Mouse (Mus musculus): ENCODE data around the gene Rad51b. TPM values are rescaled to one million over a fixed set of nuclear protein-coding genes. Genes with fewer than 3 reads are reported as not detected.

The Rad51b gene
- polyA plus RNA-seq, 1 experiment, result 13.8 TPM

DNA sequence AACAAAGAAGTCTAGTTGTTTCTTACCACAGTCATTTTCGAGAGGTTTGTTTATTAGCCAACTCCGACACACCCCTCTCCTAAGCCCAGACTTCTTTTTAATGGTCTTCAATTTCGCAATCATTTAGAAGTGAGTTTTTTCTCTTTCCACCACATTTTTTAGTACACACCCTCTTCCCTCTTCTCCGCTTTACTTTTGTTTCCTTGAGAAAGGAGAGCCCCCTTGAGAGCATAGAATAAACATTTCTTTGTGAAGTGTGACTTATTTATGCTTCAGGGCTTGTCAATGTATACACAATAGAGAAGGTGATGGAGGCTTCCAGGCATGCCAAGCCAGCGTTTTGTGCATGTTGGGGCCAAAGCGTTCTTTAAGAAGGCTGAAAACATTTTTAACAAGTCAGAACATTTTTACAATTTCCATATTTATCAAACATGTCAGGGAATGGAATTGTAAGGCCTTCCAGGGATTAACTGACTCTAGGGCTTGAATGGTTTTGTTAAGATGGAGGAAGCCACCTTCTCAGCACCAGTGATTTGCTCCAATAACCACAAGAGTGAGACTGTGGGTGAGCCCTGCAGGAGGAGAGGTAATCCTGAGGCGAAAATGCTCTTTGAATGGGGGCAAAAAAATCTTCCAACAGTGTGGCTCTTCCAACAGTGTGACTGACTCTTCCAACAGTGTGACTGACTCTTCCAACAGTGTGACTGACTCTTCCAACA lies 136.8 kb downstream of the Rad51b start:
- no peak for TF ChIP-seq CTCF (IDR thresholded peaks at IDR 0.05; ENCODE audit: low read depth, low read length)
- TF ChIP-seq EP300 (IDR thresholded peaks at IDR 0.05; ENCODE audit: insufficient read depth, low read depth, low read length), result no peak
- TF ChIP-seq POLR2A (IDR thresholded peaks at IDR 0.05; ENCODE audit: insufficient read depth, low read length), result no peak
- Histone ChIP-seq H3K4me1 (ENCODE audit: control insufficient read depth, insufficient read depth, low read length) (no peaks in the 10 kb centered on the region), H3K27me3 (ENCODE audit: control insufficient read depth, insufficient read depth, low read length, poor library complexity, severe bottlenecking) (no peaks in the 10 kb centered on the region), H3K9me3 (replicated peaks; ENCODE audit: control insufficient read depth, insufficient read depth, low read length, poor library complexity, severe bottlenecking) (no peaks in the 10 kb centered on the region), H3K27ac (ENCODE audit: insufficient read depth, low read length) (no peak overlapping the region), H3K4me3 (ENCODE audit: low read depth, low read length) (no peak overlapping the region), H3K36me3 (ENCODE audit: control insufficient read depth, insufficient read depth, low read length, poor library complexity, severe bottlenecking) (no peaks in the 10 kb centered on the region), H3K9ac (ENCODE audit: low read depth, poor library complexity, severe bottlenecking) (no peak overlapping the region)

DNA sequence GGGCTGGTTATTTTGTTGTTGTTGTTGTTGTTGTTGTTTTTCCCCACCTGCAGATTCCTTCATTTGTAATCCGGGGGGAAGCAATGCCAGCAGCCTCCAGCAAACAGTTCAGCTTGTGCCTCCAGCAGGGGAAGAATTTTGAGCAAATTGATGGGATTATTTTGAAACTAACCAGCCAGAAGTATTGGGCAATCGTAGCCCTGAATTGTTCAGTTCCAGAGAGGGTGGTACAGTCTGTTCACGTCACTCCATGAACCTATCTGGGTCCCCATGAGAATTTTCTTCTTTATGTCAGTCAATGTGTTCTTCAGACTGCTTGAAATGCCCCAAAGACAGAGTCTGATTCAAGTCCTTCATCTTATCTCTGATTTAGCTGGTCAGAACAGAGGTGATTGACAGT lies 138.4 kb downstream of the Rad51b start:
- Histone ChIP-seq H3K9me3 (replicated peaks; ENCODE audit: control insufficient read depth, insufficient read depth, low read length, poor library complexity, severe bottlenecking) (no peaks in the 10 kb centered on the region), H3K4me3 (ENCODE audit: low read depth, low read length) (no peak overlapping the region), H3K36me3 (ENCODE audit: control insufficient read depth, insufficient read depth, low read length, poor library complexity, severe bottlenecking) (no peaks in the 10 kb centered on the region), H3K27me3 (ENCODE audit: control insufficient read depth, insufficient read depth, low read length, poor library complexity, severe bottlenecking) (no peaks in the 10 kb centered on the region), H3K27ac (ENCODE audit: insufficient read depth, low read length) (no peak overlapping the region), H3K4me1 (ENCODE audit: control insufficient read depth, insufficient read depth, low read length) (no peaks in the 10 kb centered on the region), H3K9ac (ENCODE audit: low read depth, poor library complexity, severe bottlenecking) (no peak overlapping the region)
- no peak for TF ChIP-seq CTCF (IDR thresholded peaks at IDR 0.05; ENCODE audit: low read depth, low read length)
- TF ChIP-seq EP300 (IDR thresholded peaks at IDR 0.05; ENCODE audit: insufficient read depth, low read depth, low read length), result no peak
- TF ChIP-seq POLR2A (IDR thresholded peaks at IDR 0.05; ENCODE audit: insufficient read depth, low read length), result no peak

DNA sequence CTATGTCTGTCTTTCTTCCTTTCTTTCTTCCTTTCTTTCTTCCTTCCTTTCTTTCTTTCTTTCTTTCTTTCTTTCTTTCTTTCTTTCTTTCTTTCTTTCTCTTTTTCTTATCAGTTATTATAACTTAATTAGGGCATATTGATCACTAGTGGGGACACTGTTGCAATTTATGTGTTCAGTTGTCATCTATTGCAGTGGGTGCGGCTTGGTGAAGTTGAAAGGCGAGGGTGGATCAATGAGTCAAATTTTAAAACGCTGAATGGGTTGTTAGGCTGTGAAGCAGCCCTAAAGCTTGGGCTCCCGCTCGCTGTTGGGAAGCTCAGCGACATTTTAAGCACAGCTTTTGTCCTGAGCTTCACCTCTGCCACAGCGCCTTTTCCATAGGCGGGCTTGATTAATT lies 139.0 kb downstream of the Rad51b start:
- Histone ChIP-seq H3K27ac (ENCODE audit: insufficient read depth, low read length) (no peak overlapping the region), H3K4me3 (ENCODE audit: low read depth, low read length) (no peak overlapping the region), H3K36me3 (ENCODE audit: control insufficient read depth, insufficient read depth, low read length, poor library complexity, severe bottlenecking) (no peaks in the 10 kb centered on the region), H3K9ac (ENCODE audit: low read depth, poor library complexity, severe bottlenecking) (no peak overlapping the region), H3K9me3 (replicated peaks; ENCODE audit: control insufficient read depth, insufficient read depth, low read length, poor library complexity, severe bottlenecking) (no peaks in the 10 kb centered on the region), H3K4me1 (ENCODE audit: control insufficient read depth, insufficient read depth, low read length) (no peaks in the 10 kb centered on the region), H3K27me3 (ENCODE audit: control insufficient read depth, insufficient read depth, low read length, poor library complexity, severe bottlenecking) (no peaks in the 10 kb centered on the region)
- TF ChIP-seq CTCF (IDR thresholded peaks at IDR 0.05; ENCODE audit: low read depth, low read length) (no peak), EP300 (IDR thresholded peaks at IDR 0.05; ENCODE audit: insufficient read depth, low read depth, low read length) (no peak), POLR2A (IDR thresholded peaks at IDR 0.05; ENCODE audit: insufficient read depth, low read length) (no peak)

DNA sequence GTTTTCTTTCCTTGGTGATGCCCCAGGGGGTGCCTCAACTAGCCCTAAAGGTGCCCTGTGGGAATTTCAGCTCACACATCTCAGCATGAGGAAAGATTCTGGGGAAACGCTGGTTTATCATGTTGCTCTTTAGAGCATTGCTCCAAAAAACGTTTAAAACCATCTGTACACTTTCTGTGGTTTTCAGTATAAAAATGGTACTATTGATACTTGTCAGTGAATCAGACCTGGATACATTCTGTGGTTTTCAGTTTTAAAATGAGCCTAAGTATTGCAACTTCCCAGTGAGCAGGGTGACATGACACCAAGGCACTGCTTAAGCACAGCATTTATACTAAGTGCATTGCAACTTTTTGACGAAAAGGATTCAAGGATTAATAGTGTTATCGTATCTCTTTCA lies 139.8 kb downstream of the Rad51b start:
- Histone ChIP-seq H3K36me3 (ENCODE audit: control insufficient read depth, insufficient read depth, low read length, poor library complexity, severe bottlenecking) (no peaks in the 10 kb centered on the region), H3K9ac (ENCODE audit: low read depth, poor library complexity, severe bottlenecking) (no peak overlapping the region), H3K4me1 (ENCODE audit: control insufficient read depth, insufficient read depth, low read length) (no peaks in the 10 kb centered on the region), H3K27ac (ENCODE audit: insufficient read depth, low read length) (no peak overlapping the region), H3K4me3 (ENCODE audit: low read depth, low read length) (no peak overlapping the region), H3K27me3 (ENCODE audit: control insufficient read depth, insufficient read depth, low read length, poor library complexity, severe bottlenecking) (no peaks in the 10 kb centered on the region), H3K9me3 (replicated peaks; ENCODE audit: control insufficient read depth, insufficient read depth, low read length, poor library complexity, severe bottlenecking) (no peaks in the 10 kb centered on the region)
- TF ChIP-seq CTCF (IDR thresholded peaks at IDR 0.05; ENCODE audit: low read depth, low read length), result no peak
- no peak for TF ChIP-seq POLR2A (IDR thresholded peaks at IDR 0.05; ENCODE audit: insufficient read depth, low read length)
- no peak for TF ChIP-seq EP300 (IDR thresholded peaks at IDR 0.05; ENCODE audit: insufficient read depth, low read depth, low read length)

DNA sequence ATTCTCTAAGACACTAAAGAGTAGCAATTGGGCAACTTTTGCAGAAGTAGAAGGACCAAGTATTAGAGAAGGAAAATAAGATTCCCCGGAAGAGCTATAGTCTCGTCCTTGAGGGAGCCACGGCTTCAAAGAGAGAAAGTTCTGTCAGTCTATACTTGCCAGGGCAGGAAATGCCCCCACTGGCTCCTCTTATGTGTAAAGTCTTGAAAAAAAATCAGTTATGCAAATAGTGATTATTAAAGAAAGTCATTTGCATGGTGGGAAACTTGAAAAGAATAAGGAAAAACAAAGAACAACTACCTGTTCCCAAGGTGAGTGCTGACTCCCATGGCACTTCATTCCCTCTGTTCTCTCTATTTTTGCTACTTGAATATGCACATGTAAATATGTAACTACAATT lies 140.5 kb downstream of the Rad51b start:
- Histone ChIP-seq H3K36me3 (ENCODE audit: control insufficient read depth, insufficient read depth, low read length, poor library complexity, severe bottlenecking) (no peaks in the 10 kb centered on the region), H3K4me1 (ENCODE audit: control insufficient read depth, insufficient read depth, low read length) (no peaks in the 10 kb centered on the region), H3K9me3 (replicated peaks; ENCODE audit: control insufficient read depth, insufficient read depth, low read length, poor library complexity, severe bottlenecking) (no peaks in the 10 kb centered on the region), H3K27ac (ENCODE audit: insufficient read depth, low read length) (no peak overlapping the region), H3K27me3 (ENCODE audit: control insufficient read depth, insufficient read depth, low read length, poor library complexity, severe bottlenecking) (no peaks in the 10 kb centered on the region), H3K9ac (ENCODE audit: low read depth, poor library complexity, severe bottlenecking) (no peak overlapping the region), H3K4me3 (ENCODE audit: low read depth, low read length) (no peak overlapping the region)
- no peak for TF ChIP-seq EP300 (IDR thresholded peaks at IDR 0.05; ENCODE audit: insufficient read depth, low read depth, low read length)
- no peak for TF ChIP-seq CTCF (IDR thresholded peaks at IDR 0.05; ENCODE audit: low read depth, low read length)
- no peak for TF ChIP-seq POLR2A (IDR thresholded peaks at IDR 0.05; ENCODE audit: insufficient read depth, low read length)

DNA sequence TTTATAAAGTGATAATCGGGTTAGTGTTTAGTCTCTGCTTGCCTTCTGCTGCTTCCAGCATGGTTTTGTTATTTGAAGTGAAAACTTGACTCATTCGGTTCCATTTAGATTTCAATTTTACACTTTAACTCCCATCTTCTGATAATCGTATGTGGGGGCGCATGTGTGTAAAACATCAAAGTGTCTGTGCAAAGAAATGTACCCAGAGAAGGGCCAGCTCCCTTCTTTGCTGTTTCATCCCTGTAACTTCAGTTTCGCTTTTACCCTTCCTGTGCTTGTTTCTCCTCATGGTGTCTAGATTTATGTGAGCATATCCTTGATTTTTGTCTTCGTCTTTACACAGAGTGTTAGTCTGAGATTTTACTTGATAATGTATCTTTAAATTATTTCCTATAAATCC lies 142.9 kb downstream of the Rad51b start:
- H3K27me3 ChIP-seq (ENCODE audit: control insufficient read depth, insufficient read depth, low read length, poor library complexity, severe bottlenecking), result no peaks in the 10 kb centered on the region
- no peak overlapping the region for H3K9ac ChIP-seq (ENCODE audit: low read depth, poor library complexity, severe bottlenecking)
- no peak for TF ChIP-seq EP300 (IDR thresholded peaks at IDR 0.05; ENCODE audit: insufficient read depth, low read depth, low read length)
- no peak for TF ChIP-seq CTCF (IDR thresholded peaks at IDR 0.05; ENCODE audit: low read depth, low read length)
- TF ChIP-seq POLR2A (IDR thresholded peaks at IDR 0.05; ENCODE audit: insufficient read depth, low read length), result no peak
- H3K27ac ChIP-seq (ENCODE audit: insufficient read depth, low read length), result no peak overlapping the region
- H3K4me3 ChIP-seq (ENCODE audit: low read depth, low read length), result no peak overlapping the region
- H3K9me3 ChIP-seq (replicated peaks; ENCODE audit: control insufficient read depth, insufficient read depth, low read length, poor library complexity, severe bottlenecking), result no peaks in the 10 kb centered on the region
- H3K36me3 ChIP-seq (ENCODE audit: control insufficient read depth, insufficient read depth, low read length, poor library complexity, severe bottlenecking), result no peaks in the 10 kb centered on the region
- H3K4me1 ChIP-seq (ENCODE audit: control insufficient read depth, insufficient read depth, low read length), result no peaks in the 10 kb centered on the region
